Mouse (Mus musculus): Measurements from ENCODE around the gene Hsbp1.

Gene Hsbp1

GRCm38 (mm10) chr8:119386988-119387387 lies 42.7 kb downstream of the Hsbp1 start:
- DNase-seq (ENCODE audit: low read depth, low spot score) = no peak

DNA sequence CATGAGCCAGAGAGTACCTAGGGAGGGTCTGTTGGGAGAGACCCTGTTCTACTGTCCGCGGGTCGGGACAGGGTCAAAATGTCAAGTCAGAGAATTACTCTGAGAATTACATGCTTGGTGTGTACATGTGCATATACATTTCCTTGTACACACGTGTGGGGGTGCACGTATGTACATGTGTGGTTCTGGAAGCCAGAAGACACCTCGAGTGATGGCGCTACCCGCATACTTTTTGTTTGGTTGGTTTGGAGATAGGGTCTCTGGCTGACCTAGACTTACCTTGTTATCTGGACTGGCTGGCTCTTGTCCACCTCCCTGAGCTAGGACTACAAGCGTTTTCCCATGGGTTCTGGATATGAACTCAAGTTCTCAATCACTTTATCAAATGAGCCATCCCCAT lies 49.8 kb downstream of the Hsbp1 start:
- no peak for DNase-seq (ENCODE audit: low read depth, low spot score)

- peak; percentile 81 for DNase-seq (ENCODE audit: low read depth, low spot score)
These were observed 50.3 kb downstream of the Hsbp1 start, which contains the start of gene Mlycd for GRCm38 (mm10) chr8:119394524-119395026. Gene Mlycd (plus strand): TSS chr8:119394878.

DNA sequence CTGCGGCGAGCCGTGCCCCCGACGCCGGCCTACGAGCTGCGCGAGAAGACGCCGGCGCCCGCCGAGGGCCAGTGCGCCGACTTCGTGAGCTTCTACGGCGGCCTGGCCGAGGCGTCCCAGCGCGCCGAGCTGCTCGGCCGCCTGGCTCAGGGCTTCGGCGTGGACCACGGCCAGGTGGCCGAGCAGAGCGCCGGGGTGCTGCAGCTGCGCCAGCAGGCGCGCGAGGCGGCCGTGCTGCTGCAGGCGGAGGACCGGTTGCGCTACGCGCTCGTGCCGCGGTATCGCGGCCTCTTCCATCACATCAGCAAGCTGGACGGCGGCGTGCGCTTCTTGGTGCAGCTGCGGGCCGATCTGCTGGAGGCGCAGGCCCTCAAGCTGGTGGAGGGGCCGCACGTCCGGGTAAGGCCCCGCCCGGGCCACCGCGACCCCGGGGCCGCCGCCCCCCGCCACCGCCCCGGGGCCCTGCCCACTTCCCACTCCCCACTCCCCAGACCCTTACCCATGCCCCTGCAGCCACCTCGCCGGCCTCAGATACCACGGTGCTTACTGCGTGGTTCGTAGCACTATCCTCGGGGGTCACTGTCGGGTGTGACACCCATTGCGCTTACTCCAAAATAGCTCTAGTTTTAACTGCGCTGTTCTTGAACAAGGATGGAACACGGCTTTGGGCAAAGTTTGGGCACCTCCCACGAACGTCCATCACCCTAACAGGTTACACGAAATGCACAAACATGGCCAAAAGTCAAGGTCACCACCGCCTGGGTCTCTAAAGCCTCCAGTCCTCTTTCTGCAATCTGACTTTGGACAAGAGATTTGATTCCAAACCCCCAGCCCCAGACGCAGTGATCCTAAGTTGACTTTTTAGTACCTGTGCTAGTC lies 51.0 kb downstream of the Hsbp1 start:
- no peak for DNase-seq (ENCODE audit: low read depth, low spot score)

Data from retina, adult 2 months (tissue).